Mouse (Mus musculus) heart, postnatal 14 days (tissue): ENCODE results near the gene Mpp1. TPM values are rescaled to one million over a fixed set of nuclear protein-coding genes. Genes with fewer than 3 reads are reported as not detected.
"Not testable (repeated sequence)": the region's sequence is repeated elsewhere in the genome, so short reads cannot be mapped to it uniquely, and the experiment has no call there.

Experiments
- DNase-seq, 2 experiments: peaks; one replicate each; pipeline ENCODE4 v3.0.0; 2021 to 2022
- intact Hi-C: fragments of 180-260 bp; cut with DNase I; formaldehyde crosslinking; loops from one replicate; pipeline ENCODE4 v1.15.1; 2025
- long read RNA-seq, 2 experiments: library from polyadenylated mRNA; stranded (forward); transcript quantifications; one replicate each; pipeline ENCODE4 v2.0.0; 2021
- total RNA-seq, 2 experiments: library from RNA; stranded (reverse); gene quantifications; 2 replicates each; pipeline ENCODE4 v1.2.3; 2021

Mpp1 gene
- total RNA-seq = 10 to 100 TPM; 21.0 to 21.8 TPM
- long read RNA-seq, experiment 1, transcript Mpp1-201 (12 exons, 2,525 nt) = major isoform, 21 of 23 reads
- long read RNA-seq, experiment 1, partial matches to known transcripts = 1 of 23 reads
- long read RNA-seq, experiment 1, other reads (novel, unspliced or antisense) = 1 of 23 reads
- long read RNA-seq, experiment 2, transcript Mpp1-201 (12 exons, 2,525 nt) = major isoform, 15 of 18 reads
- long read RNA-seq, experiment 2, partial matches to known transcripts = 2 of 18 reads
- long read RNA-seq, experiment 2, other reads (novel, unspliced or antisense) = 1 of 18 reads

GRCm38 (mm10) chrX:75130467-75131160, at the start of gene Mpp1:
Gene Mpp1 (minus strand): TSS chrX:75131016.
- DNase-seq = peak; percentile 76 to 77
- intact Hi-C loops = no loop called here

DNA sequence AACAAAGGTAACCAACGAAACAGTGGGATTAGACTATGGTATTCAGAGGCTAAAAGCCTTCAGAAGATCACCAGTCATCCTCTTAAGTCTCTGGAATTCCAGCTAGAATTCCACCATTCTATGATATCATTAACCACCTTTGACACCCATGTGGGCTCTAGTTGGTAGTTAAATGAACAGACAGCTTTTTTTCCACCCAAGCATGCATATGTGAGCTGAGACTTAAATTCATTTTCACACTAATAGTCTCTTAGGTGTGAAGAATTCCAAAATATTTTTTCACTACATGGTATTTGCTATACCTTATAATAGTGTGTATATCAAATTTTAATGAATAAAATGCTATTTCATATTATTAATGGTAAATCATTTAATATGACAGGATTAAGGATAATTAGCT, 32.9 kb upstream of the Mpp1 start, which contains the start of gene Smim9:
Gene Smim9, minus strand, starts transcription at position 101 of the 400 bp plus-strand sequence.
- intact Hi-C loops = no loop called here

GRCm38 (mm10) chrX:75155576-75156243, 24.9 kb upstream of the Mpp1 start:
- peak; percentile 43 to 60 for DNase-seq
- intact Hi-C loops = no loop called here

More for the DNA sequence above, 32.9 kb upstream of the Mpp1 start, which contains the start of gene Smim9:
- DNase-seq = no peak

- intact Hi-C loops = no loop called here
- DNase-seq = no peak
These were observed 21.4 kb upstream of the Mpp1 start for GRCm38 (mm10) chrX:75152249-75152648.

DNA sequence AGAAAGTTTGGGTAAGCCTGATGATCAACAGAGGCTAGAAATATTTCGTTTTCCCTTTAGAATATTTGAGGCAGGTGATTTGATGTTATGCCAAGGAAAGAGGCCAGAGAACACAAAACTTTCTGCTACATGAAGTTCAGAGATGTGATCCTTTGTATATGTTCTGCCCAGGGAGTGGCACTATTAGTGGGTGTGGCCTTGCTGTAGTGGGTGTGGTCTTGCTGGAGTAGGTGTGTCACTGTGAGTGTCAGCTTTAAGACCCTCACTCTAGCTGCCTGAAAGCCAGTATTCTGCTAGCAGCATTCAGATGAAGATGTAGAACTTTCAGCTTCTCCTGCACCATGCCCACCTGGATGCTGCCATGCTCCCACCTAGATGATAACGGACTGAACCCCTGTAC, 19.5 kb upstream of the Mpp1 start:
- intact Hi-C loops = no loop called here
- DNase-seq = no peak

DNA sequence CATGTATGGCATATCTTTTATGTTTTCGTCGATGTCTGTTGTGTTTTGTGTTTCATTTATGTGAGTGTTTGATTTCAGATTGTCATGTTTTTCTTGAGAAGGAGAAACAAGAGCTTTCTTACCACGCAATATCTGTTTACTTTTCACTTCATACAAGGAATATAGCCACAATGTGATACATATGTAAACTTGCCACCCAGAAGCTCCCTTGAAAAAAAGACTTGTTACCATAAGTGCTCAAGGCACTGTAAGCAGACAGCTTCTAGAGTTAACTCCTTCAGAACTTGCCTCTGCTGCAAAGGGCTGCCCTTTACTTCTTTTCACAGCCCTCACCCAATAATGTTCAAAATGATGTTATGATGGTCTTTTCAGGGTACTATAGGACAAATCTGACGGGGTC, 17.6 kb upstream of the Mpp1 start:
- intact Hi-C loops = no loop called here
- no peak for DNase-seq

DNA sequence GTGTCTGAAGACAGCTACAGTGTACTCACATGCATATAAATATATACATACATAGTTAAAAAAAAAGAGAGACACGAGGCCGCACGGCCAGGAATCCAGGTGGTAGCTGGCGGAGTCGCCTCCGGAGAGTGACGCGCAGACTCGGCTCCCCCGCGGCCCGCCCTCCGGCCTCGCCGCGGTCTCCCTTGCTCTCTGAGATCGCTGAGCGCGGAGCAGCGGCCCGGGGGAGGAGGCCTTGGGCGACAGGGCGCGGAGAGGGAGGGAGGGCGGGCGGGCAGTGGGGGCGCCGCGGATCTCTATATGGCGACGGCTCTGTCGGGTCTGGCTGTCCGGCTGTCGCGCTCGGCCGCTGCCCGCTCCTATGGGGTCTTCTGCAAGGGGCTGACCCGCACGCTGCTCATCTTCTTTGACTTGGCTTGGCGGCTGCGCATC, 12.3 kb upstream of the Mpp1 start:
- intact Hi-C loops = not testable (repeated sequence)
- peak; percentile 12 to 19 for DNase-seq

GRCm38 (mm10) chrX:75138182-75138581, 7.4 kb upstream of the Mpp1 start:
- intact Hi-C loops = no loop called here
- no peak for DNase-seq

DNA sequence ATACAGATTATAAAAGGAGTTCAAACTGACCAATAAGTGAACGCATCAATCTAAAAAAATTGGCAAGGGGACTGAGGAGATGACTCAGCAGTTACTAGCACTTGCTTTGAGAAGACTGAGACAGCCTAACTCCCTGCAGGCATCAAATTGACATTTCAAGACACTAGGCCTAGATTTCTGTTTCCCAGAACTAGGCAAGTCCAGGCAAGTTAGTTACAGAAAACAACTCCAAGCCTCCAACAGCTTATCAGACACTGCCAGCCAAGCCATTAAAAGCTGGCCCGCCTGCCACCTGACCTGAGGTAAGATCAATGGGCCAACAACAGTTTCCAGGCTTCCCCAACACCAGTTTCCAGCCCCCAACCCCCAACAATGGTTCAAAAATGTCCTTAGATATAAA, 6.9 kb upstream of the Mpp1 start:
- intact Hi-C loops = no loop called here

GRCm38 (mm10) chrX:75136938-75137337, 6.1 kb upstream of the Mpp1 start:
- intact Hi-C loops = no loop called here
- DNase-seq = no peak

More for the DNA sequence above, 6.9 kb upstream of the Mpp1 start:
- no peak for DNase-seq

GRCm38 (mm10) chrX:75129474-75129873, 1.3 kb downstream of the Mpp1 start:
- intact Hi-C loops = no loop called here
- DNase-seq = no peak

- intact Hi-C loops = no loop called here
- peak in 1 of 2 experiments; percentile 13 for DNase-seq
These were observed 2.4 kb downstream of the Mpp1 start for GRCm38 (mm10) chrX:75128333-75128980.

DNA sequence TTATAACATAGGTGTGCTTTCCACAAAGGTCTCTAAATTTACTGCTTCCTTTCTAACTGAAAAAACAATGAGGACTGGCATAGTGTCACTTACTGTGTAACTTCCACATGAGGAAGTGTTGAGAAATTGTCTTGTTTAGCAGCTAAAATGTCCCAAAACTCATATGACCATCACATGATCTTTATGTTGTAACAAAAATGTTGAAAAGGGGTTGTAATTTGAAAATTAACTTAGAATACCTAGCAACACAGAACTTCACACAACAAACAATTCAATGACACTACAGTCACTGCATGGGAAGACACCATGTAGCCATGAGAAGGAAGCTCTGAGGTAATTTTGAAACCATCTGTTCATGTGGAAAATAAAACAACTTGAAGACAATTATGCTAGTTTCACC, 3.9 kb downstream of the Mpp1 start:
- intact Hi-C loops = no loop called here
- no peak for DNase-seq

DNA sequence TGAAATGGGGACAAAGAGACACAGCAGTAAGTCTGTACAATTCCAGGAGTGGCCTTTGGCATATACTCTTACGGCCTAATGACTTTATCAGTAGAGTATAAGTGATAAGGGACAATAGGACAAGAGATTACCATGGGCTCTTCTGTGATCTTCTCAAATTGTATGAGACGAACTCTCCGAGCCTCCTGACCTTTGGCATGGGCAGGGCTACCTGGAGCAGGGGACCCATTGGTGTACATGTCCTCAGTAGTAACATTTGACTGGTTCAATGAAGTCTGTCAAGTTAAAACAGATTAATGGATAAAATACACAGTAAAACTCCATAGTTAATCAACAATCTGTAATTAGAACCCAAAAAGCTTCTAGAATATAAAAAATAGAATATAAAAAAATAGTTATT, 5.2 kb downstream of the Mpp1 start:
- no peak for DNase-seq
- intact Hi-C loops = no loop called here

DNA sequence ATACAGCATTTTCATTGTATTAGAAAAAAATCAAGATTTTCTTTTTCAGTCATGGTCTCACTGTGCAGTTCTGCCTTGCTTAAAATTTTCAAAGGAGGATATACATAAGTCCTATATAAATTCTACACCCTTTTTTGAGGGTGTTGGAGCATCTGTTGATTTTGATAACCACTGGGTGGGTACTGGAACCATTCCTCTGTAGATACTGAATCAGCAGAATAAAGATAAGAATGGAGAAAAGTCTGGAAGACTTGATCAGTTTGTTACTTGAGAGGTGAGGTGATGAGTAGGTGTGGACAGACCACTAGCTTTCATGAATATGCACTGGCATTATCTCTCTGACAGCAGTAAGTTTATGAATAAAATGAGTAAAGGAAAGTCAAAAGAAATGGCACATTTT, 15.3 kb downstream of the Mpp1 start:
- no peak for DNase-seq
- intact Hi-C loops = no loop called here

DNA sequence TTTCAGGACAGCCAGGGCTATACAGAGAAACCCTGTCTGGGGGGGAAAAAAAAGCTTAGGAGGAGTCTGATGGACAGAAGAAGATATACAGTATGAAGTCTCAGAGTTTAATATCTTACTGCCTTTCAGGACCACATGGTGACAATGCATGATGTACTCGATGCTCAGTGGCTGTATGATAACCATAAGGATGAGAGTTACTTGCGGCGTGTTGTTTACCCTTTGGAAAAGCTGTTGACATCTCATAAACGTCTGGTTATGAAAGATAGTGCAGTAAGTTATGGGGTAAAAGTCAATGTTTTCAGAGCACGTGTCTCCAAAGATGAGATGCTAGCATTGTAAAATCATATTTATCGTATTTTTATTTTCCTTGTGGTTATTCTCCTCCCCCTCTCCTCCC, 28.5 kb downstream of the Mpp1 start:
- intact Hi-C loops = no loop called here
- DNase-seq = no peak

DNA sequence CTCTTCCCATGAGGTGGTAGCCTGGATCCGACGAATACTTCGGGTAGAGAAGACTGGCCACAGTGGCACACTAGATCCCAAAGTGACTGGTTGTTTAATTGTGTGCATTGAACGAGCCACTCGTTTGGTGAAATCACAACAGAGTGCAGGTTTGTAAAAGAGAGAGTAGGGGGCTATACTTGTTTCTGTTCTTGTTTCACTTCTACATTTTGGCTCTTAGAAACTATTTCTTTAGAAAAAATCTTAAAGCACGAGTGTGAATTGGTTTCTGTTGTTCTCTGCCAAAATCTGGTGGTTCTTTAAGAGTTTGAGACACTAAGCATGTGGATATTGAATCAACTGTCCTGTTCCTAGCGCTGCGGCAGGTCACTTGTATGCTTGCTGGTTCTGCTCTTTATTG, 32.0 kb downstream of the Mpp1 start:
- no peak for DNase-seq
- intact Hi-C loops = no loop called here

DNA sequence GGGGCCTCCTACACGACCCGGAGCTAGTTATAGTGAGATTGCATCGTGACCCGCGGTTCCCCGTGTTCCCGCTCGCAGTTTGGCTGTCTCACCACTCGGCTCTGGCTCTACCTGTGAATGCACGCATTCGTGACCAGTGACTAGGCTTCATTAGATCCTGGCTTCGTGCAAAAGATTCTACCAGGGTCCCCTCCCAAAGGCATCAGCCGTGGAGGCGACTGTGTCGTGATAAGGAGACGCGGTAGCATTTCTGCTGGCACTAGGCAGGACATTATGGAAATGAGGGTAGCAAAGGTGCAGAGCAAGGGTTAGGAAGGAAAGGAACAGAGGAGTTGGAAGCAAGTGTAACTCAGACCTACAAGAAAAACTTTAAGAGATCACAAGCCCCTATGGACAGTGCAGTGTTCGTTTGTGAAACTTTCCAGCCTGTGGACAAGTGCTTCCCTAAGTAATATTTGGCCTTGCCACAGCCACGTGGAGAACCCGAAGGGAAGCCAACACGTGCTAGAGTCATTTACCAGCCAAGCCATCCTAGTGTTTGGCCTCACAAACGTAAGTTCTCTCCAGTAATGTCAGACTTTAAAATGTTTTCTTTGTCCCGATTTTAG, 34.5 kb downstream of the Mpp1 start:
- intact Hi-C loops = no loop called here

DNA sequence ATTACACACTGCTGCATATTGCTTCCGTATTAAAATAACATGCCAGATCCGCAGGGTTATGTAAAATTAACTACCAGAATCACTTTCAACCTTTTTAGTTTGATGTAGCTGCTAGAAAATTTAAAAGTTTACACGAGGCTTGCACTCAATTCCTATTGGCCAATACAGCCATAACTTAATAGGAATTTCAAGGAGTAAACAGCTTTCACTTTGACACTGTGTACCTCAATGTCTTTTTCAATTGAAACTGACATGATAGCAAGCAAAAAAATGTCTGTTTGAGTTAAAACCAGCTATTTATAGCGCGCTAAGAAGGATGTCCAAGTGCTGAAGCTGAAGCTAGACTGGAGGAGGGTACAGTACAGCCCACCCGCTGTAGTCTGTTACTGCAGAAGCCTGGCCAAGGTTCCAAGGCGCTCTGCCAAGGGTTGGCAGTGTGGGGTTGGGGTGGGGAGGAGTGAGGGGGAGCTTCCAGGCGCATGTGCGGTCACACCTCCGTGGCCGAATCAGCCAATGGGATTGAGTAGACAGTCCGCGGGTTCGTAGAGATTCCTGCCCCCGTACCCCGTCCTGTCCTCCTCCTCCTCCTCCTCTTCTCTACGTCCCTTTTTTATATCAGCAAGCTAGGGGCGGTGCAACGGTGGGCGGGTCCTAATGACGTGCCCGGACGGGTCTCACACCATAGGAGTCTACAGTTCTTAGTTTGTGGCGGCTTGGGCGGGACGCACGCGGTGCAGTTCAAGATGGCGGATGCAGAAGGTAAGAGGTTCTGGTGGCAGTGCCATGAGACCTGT, 35.2 kb downstream of the Mpp1 start, which contains the start of gene Dkc1:
Gene Dkc1, plus strand, starts transcription at position 486 of the 794 bp plus-strand sequence.
- peak; percentile 85 to 89 for DNase-seq
- intact Hi-C loops = no loop called here

More for the DNA sequence above, 34.5 kb downstream of the Mpp1 start:
- peak; percentile 2 to 9 for DNase-seq
